Mouse (Mus musculus) heart, embryonic 12.5 days (tissue): ENCODE data around the gene Slc5a3. TPM values are rescaled to one million over a fixed set of nuclear protein-coding genes. Genes with fewer than 3 reads are reported as not detected.

Experiments
- ATAC-seq: fragments of 200-750 bp; cut with Nextera tagmentation; 2 replicates; pipeline ENCODE4 v1.8.0; 2017; ENCODE audit warnings: moderate TSS enrichment, moderate library complexity; ENCODE audit not compliant: insufficient number of reproducible peaks, low FRiP score
- H3K27ac ChIP-seq: fragments of 300-500 bp; sonication (generic); 2 replicates; pipeline ENCODE4 v1.5.1; 2016; ENCODE audit warnings: mild to moderate bottlenecking, moderate library complexity; ENCODE audit not compliant: poor library complexity, severe bottlenecking
- H3K27me3 ChIP-seq: fragments of 300-500 bp; sonication (generic); replicated peaks from 2 replicates; pipeline ENCODE4 v1.6.1; 2016; ENCODE audit warnings: mild to moderate bottlenecking, moderate library complexity
- H3K36me3 ChIP-seq: fragments of 300-500 bp; sonication (generic); 2 replicates; pipeline ENCODE4 v1.6.1; 2016; ENCODE audit warnings: mild to moderate bottlenecking, moderate library complexity
- H3K4me1 ChIP-seq: fragments of 300-500 bp; sonication (generic); replicated peaks from 2 replicates; pipeline ENCODE4 v1.6.1; 2016; ENCODE audit warnings: mild to moderate bottlenecking
- H3K4me2 ChIP-seq: fragments of 300-500 bp; sonication (generic); 2 replicates; pipeline ENCODE4 v1.6.1; 2016; ENCODE audit warnings: mild to moderate bottlenecking, moderate library complexity
- H3K4me3 ChIP-seq: fragments of 300-500 bp; sonication (generic); 2 replicates; pipeline ENCODE4 v1.5.1; 2016; ENCODE audit warnings: mild to moderate bottlenecking
- H3K9ac ChIP-seq: fragments of 300-500 bp; sonication (generic); 2 replicates; pipeline ENCODE4 v1.6.1; 2016; ENCODE audit warnings: mild to moderate bottlenecking, moderate library complexity
- H3K9me3 ChIP-seq: fragments of 300-500 bp; sonication (generic); replicated peaks from 2 replicates; pipeline ENCODE4 v1.6.1; 2016; ENCODE audit warnings: mild to moderate bottlenecking, moderate library complexity
- WGBS: fragments of 180-500 bp; shearing (Covaris S2); methylation state at CpG from one replicate; pipeline ENCODE4 v1.1.7; 2016; 5-methylcytosine and 5-hydroxymethylcytosine counted together
- polyA plus RNA-seq: library from polyadenylated mRNA; unstranded; fragments of >200 nt; fragmentation: Nextera tagmentation; extraction: Ambion mirVana; gene quantifications from 2 replicates; pipeline ENCODE4 v1.2.1, GENCODE M21; 2016

Gene Slc5a3
- polyA plus RNA-seq, 1 experiment from 2014 or later = 5.9 TPM

- no peak overlapping the region for H3K27ac ChIP-seq
- no peak overlapping the region for H3K4me3 ChIP-seq
- H3K27me3 ChIP-seq = no peaks in the 10 kb centered on the region
- H3K9ac ChIP-seq = no peak overlapping the region
- 0 out of 2 replicates have a peak, but pooled peaks cover 7% of the 10 kb centered on the region for H3K4me1 ChIP-seq
- peaks cover 13% of the 10 kb centered on the region for H3K9me3 ChIP-seq
- ATAC-seq = no peak
- H3K36me3 ChIP-seq = no peaks in the 10 kb centered on the region
- 52% methylated on average over 4 of the region's 4 CpGs for WGBS
- H3K4me2 ChIP-seq = no peak overlapping the region
These were observed 69.1 kb downstream of the Slc5a3 start for GRCm38 (mm10) chr16:92127226-92127625.

- H3K4me2 ChIP-seq = no peak overlapping the region
- 59% methylated on average over 5 of the region's 5 CpGs for WGBS
- no peak overlapping the region for H3K9ac ChIP-seq
- ATAC-seq = no peak
- H3K4me1 ChIP-seq = 0 out of 2 replicates have a peak, but pooled peaks cover 7% of the 10 kb centered on the region
- no peaks in the 10 kb centered on the region for H3K36me3 ChIP-seq
- H3K9me3 ChIP-seq = peaks cover 13% of the 10 kb centered on the region
- H3K27me3 ChIP-seq = no peaks in the 10 kb centered on the region
- H3K4me3 ChIP-seq = no peak overlapping the region
- H3K27ac ChIP-seq = no peak overlapping the region
These were observed 69.5 kb downstream of the Slc5a3 start for GRCm38 (mm10) chr16:92127666-92128065.

GRCm38 (mm10) chr16:92129843-92130242, 71.7 kb downstream of the Slc5a3 start:
- H3K9ac ChIP-seq = no peak overlapping the region
- H3K4me1 ChIP-seq = 0 out of 2 replicates have a peak, but pooled peaks cover 7% of the 10 kb centered on the region
- no peaks in the 10 kb centered on the region for H3K27me3 ChIP-seq
- H3K36me3 ChIP-seq = no peaks in the 10 kb centered on the region
- no peak for ATAC-seq
- peaks cover 4% of the 10 kb centered on the region; the same call in 1 of the 2 replicates for H3K9me3 ChIP-seq
- 87% methylated on average over 8 of the region's 8 CpGs for WGBS
- no peak overlapping the region for H3K4me2 ChIP-seq
- H3K4me3 ChIP-seq = no peak overlapping the region
- H3K27ac ChIP-seq = no peak overlapping the region

- H3K4me3 ChIP-seq = no peak overlapping the region
- H3K4me2 ChIP-seq = no peak overlapping the region
- no peaks in the 10 kb centered on the region for H3K36me3 ChIP-seq
- no peak overlapping the region for H3K9ac ChIP-seq
- 0 out of 2 replicates have a peak, but pooled peaks cover 3% of the 10 kb centered on the region for H3K9me3 ChIP-seq
- 72% methylated on average over 4 of the region's 4 CpGs for WGBS
- 0 out of 2 replicates have a peak, but pooled peaks cover 3% of the 10 kb centered on the region for H3K4me1 ChIP-seq
- H3K27me3 ChIP-seq = no peaks in the 10 kb centered on the region
- H3K27ac ChIP-seq = no peak overlapping the region
- ATAC-seq = no peak
These were observed 74.4 kb downstream of the Slc5a3 start for GRCm38 (mm10) chr16:92132511-92132910.

GRCm38 (mm10) chr16:92134148-92134764, 76.1 kb downstream of the Slc5a3 start:
- no peak for ATAC-seq
- no peak overlapping the region for H3K9ac ChIP-seq
- 85% methylated on average over 11 of the region's 11 CpGs for WGBS
- H3K27ac ChIP-seq = no peak overlapping the region
- H3K27me3 ChIP-seq = no peaks in the 10 kb centered on the region
- no peaks in the 10 kb centered on the region for H3K36me3 ChIP-seq
- 0 out of 2 replicates have a peak, but pooled peaks cover 3% of the 10 kb centered on the region for H3K9me3 ChIP-seq
- no peak overlapping the region for H3K4me2 ChIP-seq
- no peak overlapping the region for H3K4me3 ChIP-seq
- H3K4me1 ChIP-seq = peaks cover 2% of the 10 kb centered on the region; the same call in 1 of the 2 replicates

GRCm38 (mm10) chr16:92136275-92136674, 78.2 kb downstream of the Slc5a3 start:
- whole genome bisulfite sequencing = 86% methylated on average over 15 of the region's 15 CpGs

More at GRCm38 (mm10) chr16:92136275-92136674, 78.2 kb downstream of the Slc5a3 start:
- H3K9me3 ChIP-seq = 0 out of 2 replicates have a peak, but pooled peaks cover 3% of the 10 kb centered on the region
- H3K36me3 ChIP-seq = no peaks in the 10 kb centered on the region
- H3K27ac ChIP-seq = no peak overlapping the region
- no peaks in the 10 kb centered on the region for H3K27me3 ChIP-seq
- H3K4me2 ChIP-seq = no peak overlapping the region
- ATAC-seq = no peak
- no peak overlapping the region for H3K4me3 ChIP-seq
- H3K9ac ChIP-seq = no peak overlapping the region
- peaks cover 10% of the 10 kb centered on the region; the same call in 1 of the 2 replicates for H3K4me1 ChIP-seq

Other genes with a start within 250 kb of the Slc5a3 start
- gene Mrps6, start 52 bp upstream of the Slc5a3 start, polyA plus RNA-seq = 112 and 118 TPM in 2 replicates
- gene Gm49711, start within 50 bp of the Slc5a3 start, polyA plus RNA-seq = 0.15 TPM in 1 of 2 replicates, not detected in the other
- gene Kcne2, start 234.1 kb downstream of the Slc5a3 start, polyA plus RNA-seq = 2.0 and 2.1 TPM in 2 replicates
- gene Smim11, start 243.0 kb downstream of the Slc5a3 start, polyA plus RNA-seq = 121 and 124 TPM in 2 replicates